Mouse (Mus musculus) CD4-positive naive resting alpha-beta T cell, adult 57 days (primary cell): Measurements from ENCODE around the gene Slc25a4. TPM values are rescaled to one million over a fixed set of nuclear protein-coding genes. Genes with fewer than 3 reads are reported as not detected.

Experiments
- total RNA-seq: library from RNA; stranded (reverse); gene quantifications from one replicate; pipeline ENCODE4 v1.2.4, GENCODE M21; 2023

The Slc25a4 gene
- 51.4 TPM for total RNA-seq

DNA sequence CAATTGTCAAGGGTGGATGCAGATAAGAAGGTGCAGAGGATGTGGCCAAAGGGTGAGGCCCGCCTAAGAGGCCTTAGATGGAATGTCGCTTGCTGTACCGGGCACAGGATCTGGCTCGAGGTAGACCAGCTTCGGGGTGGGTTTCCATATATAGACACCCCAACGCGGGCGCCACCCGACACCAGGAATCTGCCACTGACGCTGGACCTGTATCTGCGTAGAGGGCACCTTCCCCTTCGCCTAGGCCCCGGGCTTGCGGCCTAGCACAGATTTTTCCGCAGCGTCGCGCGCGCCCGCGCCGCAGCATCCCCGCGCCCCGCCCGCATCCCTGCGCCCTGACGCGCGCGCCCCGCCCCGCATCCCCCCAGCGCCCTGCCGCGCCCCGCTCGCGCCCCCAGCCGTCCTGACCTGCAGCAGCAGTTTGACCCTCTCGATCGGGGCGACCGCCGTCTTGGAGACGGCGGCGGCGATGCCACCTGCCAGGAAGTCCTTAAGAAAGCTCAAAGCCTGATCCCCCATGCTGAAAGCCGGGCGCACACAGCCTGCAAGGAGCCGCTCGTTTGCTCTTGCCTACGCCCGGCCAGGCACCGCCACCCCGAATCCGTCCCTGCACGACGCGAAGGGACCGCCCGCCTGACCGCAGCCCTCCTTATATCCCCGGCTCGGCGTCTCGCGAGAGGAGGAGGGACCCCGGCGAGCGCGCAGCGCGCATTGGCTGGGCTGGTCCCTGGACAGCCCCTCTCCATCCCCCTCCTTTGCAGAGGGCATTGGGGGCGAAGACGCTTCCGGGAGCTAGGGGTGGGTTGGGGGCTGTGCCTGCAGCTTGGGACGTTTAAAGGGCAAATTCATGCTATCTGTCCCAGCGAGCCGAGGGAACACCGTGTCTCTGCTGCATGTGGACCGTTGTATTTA, at the start of gene Slc25a4:
Slc25a4 (minus strand) TSS at position 881 of the 912 bp plus-strand sequence.

Other genes with a start within 250 kb of the Slc25a4 start
- 0.86 TPM for gene 1700029J07Rik, start 236.0 kb downstream of the Slc25a4 start, total RNA-seq
- gene Ufsp2, start 235.8 kb downstream of the Slc25a4 start, total RNA-seq: 13.5 TPM
- not detected for gene Lrp2bp, start 212.0 kb downstream of the Slc25a4 start, total RNA-seq
- 6.6 TPM for gene Ankrd37, start 205.6 kb downstream of the Slc25a4 start, total RNA-seq
- 17.0 TPM for gene Cfap97, start 59.5 kb downstream of the Slc25a4 start, total RNA-seq
- 17.4 TPM for gene Snx25, start 59.1 kb downstream of the Slc25a4 start, total RNA-seq
- gene Helt, start 83.4 kb upstream of the Slc25a4 start, total RNA-seq: not detected